21 mouse cellular contexts compared by ENCODE assay signal in the genomic region with DNA sequence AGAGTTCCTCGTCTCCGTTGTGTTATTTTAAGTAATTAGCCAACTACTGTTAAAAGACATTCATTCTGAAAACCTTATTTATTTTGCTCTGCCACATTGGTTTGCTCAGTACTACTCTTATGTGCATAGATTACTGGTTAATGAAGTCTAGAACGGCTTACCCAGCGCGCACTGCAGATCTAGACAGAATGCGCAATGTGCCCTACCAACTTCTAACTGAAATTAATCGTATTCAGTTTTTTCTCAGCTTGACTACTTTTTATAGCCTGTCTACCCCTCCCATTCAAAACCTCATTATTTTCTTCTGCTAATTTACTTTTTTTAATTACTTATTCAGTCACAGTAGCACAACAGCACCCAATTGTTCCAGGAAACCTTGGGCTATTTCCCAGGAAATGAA. TPM values are rescaled to one million over a fixed set of nuclear protein-coding genes. Genes with fewer than 3 reads are reported as not detected.
"Had no signal": no experiment of that assay in that cellular context is flagged by ENCODE, and none has a peak within 500 bp of the region (broad histone marks: within the 10 kb centered on the region; RNA-seq: fewer than 3 reads in every experiment).

No protein-coding gene starts in this region.

- H3K4me3 ChIP-seq: lung, embryonic 15.5 days; megakaryocyte, embryonic 14.5 days; midbrain, embryonic 13.5 days; midbrain, embryonic 15.5 days; myocyte; neural tube, embryonic 12.5 days; stomach, embryonic 15.5 days had no signal

- H3K9ac ChIP-seq: liver, postnatal 0 days; lung, embryonic 15.5 days; midbrain, embryonic 13.5 days; midbrain, embryonic 15.5 days; neural tube, embryonic 12.5 days; stomach, embryonic 15.5 days had no signal

- H3K27ac ChIP-seq: lung, embryonic 15.5 days; macrophage; midbrain, embryonic 13.5 days; midbrain, embryonic 15.5 days; neural tube, embryonic 12.5 days; stomach, embryonic 15.5 days; stomach, postnatal 0 days had no signal

- DNase-seq: liver, postnatal 0 days; lung, adult 2 months; lung, postnatal 14 days; lung, postnatal 36 days; right cerebral cortex, postnatal 14 days; thymus, adult 2 months; thymus, postnatal 25 days; thymus, postnatal 4 days had no signal

- H3K27me3 ChIP-seq: lung, embryonic 15.5 days; megakaryocyte, embryonic 14.5 days; midbrain, embryonic 13.5 days; midbrain, embryonic 15.5 days; neural tube, embryonic 12.5 days; stomach, embryonic 15.5 days had no signal

- H3K4me2 ChIP-seq: lung, embryonic 15.5 days; midbrain, embryonic 11.5 days; midbrain, embryonic 13.5 days; midbrain, embryonic 15.5 days; neural tube, embryonic 12.5 days; stomach, embryonic 15.5 days had no signal

- H3K4me1 ChIP-seq: megakaryocyte, embryonic 14.5 days; midbrain, embryonic 15.5 days; neural tube, embryonic 12.5 days; stomach, embryonic 15.5 days had no signal

- ATAC-seq: liver, postnatal 0 days; lung, postnatal 0 days; midbrain, embryonic 13.5 days; midbrain, embryonic 15.5 days had no signal

- H3K9me3 ChIP-seq: lung, embryonic 15.5 days; midbrain, embryonic 13.5 days; midbrain, embryonic 15.5 days; neural tube, embryonic 12.5 days; stomach, embryonic 15.5 days had no signal

- H3K36me3 ChIP-seq: lung, embryonic 15.5 days; midbrain, embryonic 13.5 days; midbrain, embryonic 15.5 days; neural tube, embryonic 12.5 days; stomach, embryonic 15.5 days had no signal

RNA-seq across cellular contexts. Expression of a gene that starts 51.6 kb away (rescaled TPM):
- total RNA-seq: megakaryocyte progenitor cell, adult 5-6 weeks; neutrophil, adult 5-6 weeks had no signal
- polyA plus RNA-seq: macrophage had no signal
